Mouse (Mus musculus) midbrain, embryonic 14.5 days (tissue): ENCODE results near the gene Miga2. TPM values are rescaled to one million over a fixed set of nuclear protein-coding genes. Genes with fewer than 3 reads are reported as not detected.

Source experiments
- ATAC-seq: fragments of 200-750 bp; cut with Nextera tagmentation; 2 replicates; pipeline ENCODE4 v1.8.0; 2017; ENCODE audit warnings: moderate number of reproducible peaks, moderate library complexity; ENCODE audit not compliant: low FRiP score, low TSS enrichment
- DNase-seq: peaks from one replicate; pipeline ENCODE4 v3.0.0-alpha.2; 2015
- H3K27ac ChIP-seq: fragments of 300-500 bp; sonication (generic); replicated peaks from 2 replicates; pipeline ENCODE4 v1.5.1; 2014; ENCODE audit warnings: mild to moderate bottlenecking, low read depth, low read length, moderate library complexity
- H3K27me3 ChIP-seq: fragments of 300-500 bp; sonication (generic); 2 replicates; pipeline ENCODE4 v1.6.1; 2014; ENCODE audit warnings: low read length, control low read depth, mixed read lengths; ENCODE audit not compliant: control insufficient read depth, insufficient read depth
- H3K36me3 ChIP-seq: fragments of 300-500 bp; sonication (generic); 2 replicates; pipeline ENCODE4 v1.6.1; 2014; ENCODE audit warnings: low read length, control low read depth; ENCODE audit not compliant: control insufficient read depth, insufficient read depth
- H3K4me1 ChIP-seq: fragments of 300-500 bp; sonication (generic); 2 replicates; pipeline ENCODE4 v1.6.1; 2014; ENCODE audit warnings: mild to moderate bottlenecking, antibody characterized with exemption, low read length, control low read depth; ENCODE audit not compliant: control insufficient read depth, insufficient read depth
- H3K4me2 ChIP-seq: fragments of 300-500 bp; sonication (generic); 2 replicates; pipeline ENCODE4 v1.6.1; 2014; ENCODE audit warnings: mild to moderate bottlenecking, low read length, moderate library complexity
- H3K4me3 ChIP-seq: fragments of 300-500 bp; sonication (generic); replicated peaks from 2 replicates; pipeline ENCODE4 v1.5.1; 2014; ENCODE audit warnings: low read depth, low read length
- H3K9ac ChIP-seq: fragments of 300-500 bp; sonication (generic); replicated peaks from 2 replicates; pipeline ENCODE4 v1.6.1; 2014; ENCODE audit warnings: mild to moderate bottlenecking, low read length, moderate library complexity
- H3K9me3 ChIP-seq: fragments of 300-500 bp; sonication (generic); 2 replicates; pipeline ENCODE4 v1.6.1; 2016; ENCODE audit warnings: low read length, control low read depth, mixed read lengths; ENCODE audit not compliant: control insufficient read depth
- WGBS: fragments of 180-500 bp; shearing (Covaris S2); extraction: QIAGEN DNeasy Blood & Tissue Kit; methylation state at CpG from one replicate; pipeline ENCODE4 v1.1.7; 2014; 5-methylcytosine and 5-hydroxymethylcytosine counted together
- polyA plus RNA-seq: library from polyadenylated mRNA; unstranded; fragments of >200 nt; fragmentation: Nextera tagmentation; extraction: Ambion mirVana; gene quantifications from 2 replicates; pipeline ENCODE4 v1.2.1, GENCODE M21; 2014

Gene Miga2
- polyA plus RNA-seq, result 26.1 and 29.7 TPM in 2 replicates

DNA sequence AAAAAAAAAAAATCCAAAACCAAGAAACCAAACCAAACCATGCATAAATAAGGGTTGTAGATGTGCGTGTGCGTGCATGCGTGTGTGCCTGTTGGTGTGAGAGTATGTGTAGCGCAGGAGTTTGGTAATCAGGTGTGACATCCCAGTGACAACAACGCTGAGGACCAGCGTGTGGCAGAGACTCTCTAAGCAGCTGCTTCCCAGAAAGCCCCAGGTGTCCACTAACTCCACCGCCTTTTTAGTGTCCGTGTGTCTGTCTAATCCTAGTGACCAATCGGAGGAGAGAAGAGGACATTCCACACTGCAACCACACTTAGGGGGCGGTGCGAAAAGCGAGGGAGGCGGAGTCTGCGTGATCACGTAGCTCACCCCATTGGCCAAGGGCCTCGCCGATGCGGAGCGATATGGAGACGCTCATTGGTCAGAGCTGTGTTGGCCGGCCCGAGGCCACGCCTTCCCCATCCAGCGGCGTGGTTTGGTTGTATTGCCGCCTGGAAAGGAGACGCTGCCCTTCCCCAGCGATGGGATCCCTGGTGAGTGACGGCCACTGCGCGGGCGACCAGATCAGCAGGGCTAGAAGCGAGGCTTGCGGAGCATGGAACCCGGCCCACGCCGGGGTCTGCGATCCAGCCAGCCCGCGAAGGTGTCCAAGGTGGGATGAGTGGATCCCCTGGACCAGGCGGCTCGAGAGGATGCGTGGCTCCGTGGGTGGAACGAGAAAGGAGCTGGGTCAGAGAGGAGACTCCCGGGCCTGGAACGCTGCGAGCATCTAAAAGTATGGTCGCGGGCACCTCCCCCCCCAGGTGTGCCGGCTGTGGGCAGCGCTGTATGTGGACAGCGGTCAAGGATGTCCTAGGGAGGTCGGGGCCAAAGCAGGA, at the start of gene Miga2:
Miga2 (plus strand) TSS at position 461 of the 878 bp plus-strand sequence.
- Histone ChIP-seq H3K27me3 (no peaks in the 10 kb centered on the region), H3K4me2 (peak within 1 kb of the TSS; percentile 95), H3K9me3 (no peaks in the 10 kb centered on the region), H3K4me3 (peak within 1 kb of the TSS; percentile 89), H3K36me3 (peaks cover 20% of the 10 kb centered on the region), H3K27ac (peak within 1 kb of the TSS; percentile 70), H3K9ac (peak within 1 kb of the TSS; percentile 73), H3K4me1 (peaks cover 12% of the 10 kb centered on the region)
- ATAC-seq (peak; percentile 98), DNase-seq (peak; percentile 99)
- WGBS, result under 1% methylated on average over 54 of the region's 54 CpGs

DNA sequence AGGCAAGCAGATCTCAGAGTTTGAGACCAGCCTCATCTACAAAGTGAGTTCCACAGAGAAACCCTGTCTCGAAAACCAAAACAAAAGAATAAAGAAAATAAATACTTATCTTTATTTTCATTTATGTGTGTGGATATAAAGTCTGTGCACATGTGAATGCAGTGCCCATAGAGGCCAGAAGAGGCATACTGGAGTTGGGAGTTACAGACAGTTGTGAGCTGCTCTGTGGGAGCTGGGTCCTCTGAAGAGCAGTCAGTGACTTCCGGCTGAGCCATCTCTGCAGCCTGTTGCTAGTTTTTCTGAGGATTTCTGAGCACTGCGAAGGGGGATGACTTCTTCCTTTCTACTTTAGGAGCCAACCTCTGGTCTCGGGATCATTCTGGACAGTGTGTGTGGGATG, 47.9 kb upstream of the Miga2 start:
- Histone ChIP-seq H3K27ac (no peak overlapping the region), H3K9ac (no peak overlapping the region), H3K4me3 (no peak overlapping the region), H3K36me3 (peaks cover 92% of the 10 kb centered on the region), H3K4me1 (no peaks in the 10 kb centered on the region), H3K27me3 (no peaks in the 10 kb centered on the region), H3K9me3 (no peaks in the 10 kb centered on the region), H3K4me2 (no peak overlapping the region)
- WGBS, result 94% methylated on average over 4 of the region's 4 CpGs
- ATAC-seq (no peak), DNase-seq (no peak)

DNA sequence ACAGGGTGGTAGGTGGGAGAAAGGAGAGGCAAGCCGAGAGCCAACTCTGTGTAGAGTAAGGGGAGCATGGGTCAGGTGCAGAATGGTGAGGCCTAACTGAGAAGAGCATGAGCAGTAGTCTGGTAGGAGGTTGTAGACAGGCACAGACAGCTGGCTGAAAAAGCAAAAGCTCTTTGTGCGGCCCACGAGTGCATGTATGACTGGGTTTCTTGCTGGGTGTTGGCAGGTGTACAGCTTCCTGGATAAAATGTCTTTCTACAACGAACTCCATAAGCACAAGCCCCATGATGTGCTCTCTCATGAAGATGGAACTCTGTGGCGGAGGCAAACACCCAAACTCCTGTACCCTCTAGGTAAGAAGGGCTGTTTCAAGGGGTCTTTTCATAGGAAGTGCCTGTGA, 47.1 kb upstream of the Miga2 start:
- no peak for DNase-seq

DNA sequence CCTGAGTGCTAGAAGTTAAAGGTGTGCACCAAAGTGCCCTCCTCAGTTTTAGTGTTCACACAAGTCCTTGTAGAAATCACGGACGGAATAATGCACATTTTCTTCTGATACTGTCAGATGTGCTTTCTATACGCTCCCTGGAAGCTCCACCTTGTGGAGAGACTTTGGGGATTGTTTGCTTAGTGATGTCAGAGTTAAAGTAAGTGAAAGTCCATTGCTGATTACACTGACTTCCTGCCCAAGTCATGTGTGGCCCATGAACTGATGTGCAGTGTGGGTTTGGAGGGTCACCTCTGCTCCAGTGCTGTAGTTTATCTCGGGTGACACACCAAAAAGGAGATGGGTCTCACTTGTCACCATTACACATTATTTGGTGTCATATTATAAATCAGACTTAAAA, 44.8 kb upstream of the Miga2 start:
- Histone ChIP-seq H3K36me3 (peaks cover 93% of the 10 kb centered on the region), H3K9ac (no peak overlapping the region)
- ATAC-seq, result no peak

More for the DNA sequence above, 47.1 kb upstream of the Miga2 start:
- H3K9me3 ChIP-seq, result no peaks in the 10 kb centered on the region
- no peak overlapping the region for H3K4me2 ChIP-seq
- WGBS, result 96% methylated on average over 5 of the region's 5 CpGs
- H3K36me3 ChIP-seq, result peaks cover 93% of the 10 kb centered on the region
- H3K27me3 ChIP-seq, result no peaks in the 10 kb centered on the region
- H3K4me1 ChIP-seq, result no peaks in the 10 kb centered on the region
- H3K9ac ChIP-seq, result no peak overlapping the region
- no peak for ATAC-seq
- H3K4me3 ChIP-seq, result no peak overlapping the region
- H3K27ac ChIP-seq, result no peak overlapping the region

DNA sequence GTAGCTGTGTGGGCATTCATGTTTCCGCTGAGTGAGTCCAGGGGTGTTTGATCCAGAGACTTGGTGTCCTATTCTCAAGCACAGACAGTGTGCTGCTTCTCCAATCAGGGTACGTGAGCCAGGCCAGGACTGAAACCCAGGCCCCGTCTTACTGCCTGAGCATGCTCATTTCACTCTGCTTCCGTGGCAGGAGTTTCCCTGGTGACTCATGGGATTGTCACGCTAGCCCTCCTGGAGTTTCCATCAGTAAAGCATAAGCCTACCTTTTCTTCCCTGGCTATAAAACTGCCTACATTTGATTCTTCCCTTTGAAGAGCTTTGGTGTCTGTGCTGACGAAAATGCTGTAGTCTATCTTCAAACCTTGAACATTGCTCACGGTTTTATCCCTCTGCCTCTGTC, 40.9 kb upstream of the Miga2 start:
- Histone ChIP-seq H3K4me2 (no peak overlapping the region), H3K4me3 (no peak overlapping the region), H3K9me3 (no peaks in the 10 kb centered on the region), H3K27me3 (no peaks in the 10 kb centered on the region), H3K27ac (no peak overlapping the region), H3K9ac (no peak overlapping the region), H3K36me3 (peaks cover 93% of the 10 kb centered on the region), H3K4me1 (no peaks in the 10 kb centered on the region)
- ATAC-seq, result no peak
- WGBS, result 83% methylated on average over 7 of the region's 7 CpGs
- no peak for DNase-seq

More for the DNA sequence above, 44.8 kb upstream of the Miga2 start:
- H3K4me3 ChIP-seq, result no peak overlapping the region
- no peaks in the 10 kb centered on the region for H3K9me3 ChIP-seq
- no peaks in the 10 kb centered on the region for H3K27me3 ChIP-seq
- WGBS, result 94% methylated on average over 4 of the region's 4 CpGs
- H3K27ac ChIP-seq, result no peak overlapping the region
- no peaks in the 10 kb centered on the region for H3K4me1 ChIP-seq
- H3K4me2 ChIP-seq, result no peak overlapping the region
- no peak for DNase-seq

DNA sequence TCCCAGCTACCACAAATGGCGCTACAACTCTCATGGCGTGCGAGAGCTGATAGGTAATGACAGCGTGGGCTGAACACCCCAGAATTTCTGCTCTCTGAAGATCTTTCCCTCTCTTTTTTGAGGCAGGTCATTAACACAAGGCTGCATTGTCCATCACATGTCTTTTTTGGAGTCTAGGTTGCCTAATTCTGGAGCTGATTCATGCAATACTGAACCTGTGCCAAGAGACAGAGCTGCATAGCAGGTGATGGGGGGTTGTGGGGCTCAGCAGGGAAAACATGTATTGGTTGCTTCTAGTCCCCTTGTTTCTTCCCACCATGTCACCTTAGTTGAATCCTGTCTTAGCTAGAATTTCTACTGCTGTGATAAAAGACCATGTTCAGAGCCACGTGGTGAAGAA, 38.7 kb upstream of the Miga2 start:
- no peak overlapping the region for H3K4me3 ChIP-seq
- H3K9ac ChIP-seq, result no peak overlapping the region
- 93% methylated on average over 5 of the region's 5 CpGs for WGBS

DNA sequence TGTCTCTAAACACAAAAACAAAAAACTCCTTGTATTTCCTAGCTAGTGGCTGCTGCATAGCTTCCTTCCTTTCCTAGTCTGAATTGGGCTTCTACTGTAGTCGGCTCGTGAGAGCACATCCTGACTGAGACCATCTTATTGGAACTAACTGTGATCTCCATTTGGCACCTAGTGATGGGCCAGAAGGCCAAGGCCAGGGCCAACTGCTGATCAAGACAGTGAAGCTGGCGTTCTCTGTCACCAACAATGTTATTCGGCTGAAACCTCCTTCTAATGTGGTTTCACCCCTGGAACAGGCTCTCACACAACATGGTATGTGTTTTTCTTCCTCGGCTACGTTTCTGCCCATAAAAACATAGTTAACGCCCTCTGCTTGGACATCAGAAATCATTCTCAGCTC, 36.8 kb upstream of the Miga2 start:
- Histone ChIP-seq H3K27ac (no peak overlapping the region), H3K4me2 (no peak overlapping the region), H3K27me3 (no peaks in the 10 kb centered on the region), H3K36me3 (peaks cover 99% of the 10 kb centered on the region), H3K4me3 (no peak overlapping the region), H3K4me1 (no peaks in the 10 kb centered on the region), H3K9me3 (no peaks in the 10 kb centered on the region), H3K9ac (no peak overlapping the region)
- DNase-seq (no peak), ATAC-seq (no peak)
- WGBS, result 94% methylated on average over 7 of the region's 7 CpGs

More for the DNA sequence above, 38.7 kb upstream of the Miga2 start:
- H3K36me3 ChIP-seq, result peaks cover 99% of the 10 kb centered on the region
- no peaks in the 10 kb centered on the region for H3K4me1 ChIP-seq
- H3K27me3 ChIP-seq, result no peaks in the 10 kb centered on the region
- no peaks in the 10 kb centered on the region for H3K9me3 ChIP-seq
- DNase-seq (no peak), ATAC-seq (no peak)
- H3K27ac ChIP-seq, result no peak overlapping the region
- no peak overlapping the region for H3K4me2 ChIP-seq

DNA sequence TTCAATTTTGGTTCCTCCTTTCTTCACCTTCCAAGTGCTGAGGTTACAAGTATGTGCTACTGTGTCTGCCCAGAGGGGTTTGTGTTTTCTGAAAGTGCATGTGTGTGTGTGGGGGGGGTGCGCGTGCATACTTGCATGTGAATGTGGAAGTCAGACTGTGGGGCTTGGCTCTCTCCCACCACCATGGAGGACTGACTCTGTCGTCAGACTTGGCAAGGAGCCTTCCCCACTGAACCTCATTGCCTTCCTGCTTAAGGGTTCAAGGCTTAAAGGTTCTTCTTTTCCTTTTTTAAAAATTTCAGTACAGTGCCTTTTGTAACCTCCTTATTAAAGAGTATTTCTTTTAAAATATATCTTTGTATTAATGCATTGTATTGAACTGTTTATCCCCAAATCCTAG, 35.2 kb upstream of the Miga2 start:
- Histone ChIP-seq H3K27ac (no peak overlapping the region), H3K4me1 (no peaks in the 10 kb centered on the region), H3K9me3 (no peaks in the 10 kb centered on the region), H3K4me3 (no peak overlapping the region), H3K4me2 (no peak overlapping the region), H3K36me3 (peaks cover 99% of the 10 kb centered on the region), H3K27me3 (no peaks in the 10 kb centered on the region), H3K9ac (no peak overlapping the region)
- ATAC-seq (no peak), DNase-seq (no peak)
- WGBS, result 85% methylated on average over 3 of the region's 3 CpGs

DNA sequence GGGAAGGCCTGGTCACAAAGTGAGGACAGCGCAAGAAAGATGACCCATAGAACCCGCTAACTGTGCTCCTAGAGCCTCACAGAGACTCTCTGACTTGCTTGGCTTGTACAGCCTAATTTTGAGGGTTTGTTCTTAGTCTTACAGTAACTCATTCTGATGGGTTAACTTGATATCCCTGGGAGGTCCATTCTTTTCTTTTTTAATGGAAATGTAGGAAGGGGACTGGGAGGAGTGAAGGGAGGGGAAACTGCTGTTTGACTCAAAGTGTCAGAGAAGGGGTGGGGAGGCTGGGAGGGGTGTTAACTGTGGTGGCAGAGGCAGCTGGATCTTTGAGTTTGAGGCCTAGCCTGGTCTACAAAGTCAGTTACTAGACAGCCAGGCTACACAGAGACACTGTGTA, 28.7 kb upstream of the Miga2 start:
- Histone ChIP-seq H3K27me3 (no peaks in the 10 kb centered on the region), H3K9me3 (no peaks in the 10 kb centered on the region), H3K36me3 (peaks cover 94% of the 10 kb centered on the region), H3K4me2 (no peak overlapping the region), H3K9ac (no peak overlapping the region), H3K4me1 (no peaks in the 10 kb centered on the region), H3K4me3 (no peak overlapping the region), H3K27ac (no peak overlapping the region)
- no peak for ATAC-seq
- 94% methylated on average over 2 of the region's 2 CpGs for WGBS
- DNase-seq, result no peak
